Mouse (Mus musculus) cerebral cortex, adult 2 months (tissue): ENCODE results near the gene Sfmbt2.

Experiments
- WGBS: fragments of 180-500 bp; shearing (Covaris S2); methylation state at CpG from one replicate; pipeline ENCODE4 v1.1.7; 2018; 5-methylcytosine and 5-hydroxymethylcytosine counted together

Gene Sfmbt2

GRCm38 (mm10) chr2:10558816-10559215 lies 188.5 kb downstream of the Sfmbt2 start:
- 72% methylated on average over 1 of the region's 1 CpGs for WGBS

GRCm38 (mm10) chr2:10565491-10565890 lies 195.2 kb downstream of the Sfmbt2 start:
- 89% methylated on average over 3 of the region's 3 CpGs for WGBS

GRCm38 (mm10) chr2:10569392-10569791 lies 199.1 kb downstream of the Sfmbt2 start:
- 58% methylated on average over 6 of the region's 6 CpGs for WGBS

GRCm38 (mm10) chr2:10572311-10572710 lies 202.0 kb downstream of the Sfmbt2 start:
- 93% methylated on average over 4 of the region's 4 CpGs for WGBS

- WGBS, result 88% methylated on average over 3 of the region's 3 CpGs
These were observed 205.8 kb downstream of the Sfmbt2 start for GRCm38 (mm10) chr2:10575962-10576740.

GRCm38 (mm10) chr2:10582673-10583072 lies 212.4 kb downstream of the Sfmbt2 start:
- 43% methylated on average over 4 of the region's 4 CpGs for WGBS

- WGBS, result 56% methylated on average over 5 of the region's 5 CpGs
These were observed 212.8 kb downstream of the Sfmbt2 start for GRCm38 (mm10) chr2:10583103-10583502.

- WGBS, result 56% methylated on average over 5 of the region's 5 CpGs
These were observed 221.0 kb downstream of the Sfmbt2 start for GRCm38 (mm10) chr2:10591310-10591709.

GRCm38 (mm10) chr2:10615500-10615899 lies 245.2 kb downstream of the Sfmbt2 start:
- 72% methylated on average over 2 of the region's 2 CpGs for WGBS
